Mouse (Mus musculus): ENCODE measurements around the gene Pcdh15.

Gene Pcdh15

DNA sequence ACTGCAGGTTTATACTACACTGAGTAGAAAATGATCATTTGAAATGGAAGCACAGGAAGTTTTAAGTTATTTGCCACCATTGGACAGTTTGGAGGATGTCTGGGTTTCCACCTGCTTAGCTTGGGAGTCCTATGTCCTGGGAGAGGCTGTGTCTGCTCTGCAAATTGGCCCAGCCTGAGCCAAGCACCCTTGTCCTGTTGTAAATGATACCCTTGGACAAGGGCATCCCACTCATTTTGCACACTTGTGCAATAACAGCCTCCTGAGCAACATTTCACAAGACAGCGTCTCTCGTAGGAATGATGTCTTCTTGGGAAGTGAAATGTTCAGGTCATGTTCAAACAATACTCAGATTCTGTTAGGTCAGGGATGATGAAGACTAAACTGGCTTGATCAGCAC lies 1456.2 kb downstream of the Pcdh15 start:
- DNase-seq (ENCODE audit: extremely low spot score), result no peak

GRCm38 (mm10) chr10:74569603-74570002 lies 1470.5 kb downstream of the Pcdh15 start:
- DNase-seq (ENCODE audit: extremely low spot score), result no peak

- no peak for DNase-seq (ENCODE audit: extremely low spot score)
These were observed 1480.8 kb downstream of the Pcdh15 start for GRCm38 (mm10) chr10:74579924-74580323.

DNA sequence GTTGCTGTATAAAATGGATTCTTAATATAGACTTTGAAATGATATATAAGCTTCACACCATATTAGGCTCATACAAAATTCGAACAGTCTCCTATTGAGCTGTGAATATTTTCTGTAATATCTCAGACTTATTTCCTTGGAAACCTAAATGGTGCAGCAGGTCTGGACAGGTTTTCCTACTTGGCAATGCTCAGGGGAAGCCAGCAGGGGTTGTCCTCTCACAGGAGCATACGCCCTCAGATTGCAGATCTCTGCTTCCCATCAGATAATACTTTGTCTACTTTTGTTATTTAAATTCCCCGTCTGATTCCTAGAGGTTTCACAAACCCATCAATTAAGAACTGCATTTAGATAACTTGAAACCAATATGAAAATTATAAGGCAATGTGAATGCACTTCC lies 1492.7 kb downstream of the Pcdh15 start:
- DNase-seq (ENCODE audit: extremely low spot score), result no peak

GRCm38 (mm10) chr10:74607683-74608082 lies 1508.5 kb downstream of the Pcdh15 start:
- no peak for DNase-seq (ENCODE audit: extremely low spot score)

DNA sequence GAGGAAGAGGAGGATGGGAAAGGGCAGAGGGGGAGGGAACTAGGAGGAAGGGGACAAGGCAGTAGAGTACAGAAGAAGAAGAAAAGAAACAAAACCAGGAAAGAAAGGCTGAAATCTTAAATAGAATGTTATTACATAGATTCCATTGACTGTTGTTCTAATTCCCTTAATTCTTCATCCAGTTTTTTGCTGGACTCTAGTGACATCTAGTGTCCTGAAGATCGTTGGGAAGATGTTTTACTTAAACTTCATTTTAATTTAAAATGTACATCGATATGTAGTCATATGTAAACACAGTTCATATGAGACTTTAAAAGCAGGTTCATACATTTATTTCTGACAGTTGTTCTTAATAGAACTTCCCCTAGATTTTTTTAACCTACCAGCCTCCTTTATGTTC lies 1522.7 kb downstream of the Pcdh15 start:
- DNase-seq (ENCODE audit: extremely low spot score), result no peak

DNA sequence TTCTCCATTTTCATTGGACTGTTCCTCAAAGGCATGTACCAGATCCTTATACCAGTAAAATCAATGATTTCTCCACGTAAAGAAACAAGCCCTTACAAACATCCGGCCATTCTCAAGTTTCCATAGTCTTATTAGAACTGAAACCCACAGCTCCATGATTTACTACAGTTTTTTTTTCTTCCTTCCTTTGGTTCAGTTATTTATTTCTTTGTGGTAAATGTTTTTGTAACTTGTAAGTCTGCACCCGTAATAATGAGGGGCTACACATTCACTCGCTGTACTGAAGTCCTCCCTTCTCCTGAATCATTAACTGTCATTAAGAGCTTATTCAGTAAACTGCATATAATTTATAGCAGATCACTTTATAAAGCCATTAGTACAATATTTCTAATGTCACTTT lies 1526.6 kb downstream of the Pcdh15 start:
- DNase-seq (ENCODE audit: extremely low spot score), result no peak

DNA sequence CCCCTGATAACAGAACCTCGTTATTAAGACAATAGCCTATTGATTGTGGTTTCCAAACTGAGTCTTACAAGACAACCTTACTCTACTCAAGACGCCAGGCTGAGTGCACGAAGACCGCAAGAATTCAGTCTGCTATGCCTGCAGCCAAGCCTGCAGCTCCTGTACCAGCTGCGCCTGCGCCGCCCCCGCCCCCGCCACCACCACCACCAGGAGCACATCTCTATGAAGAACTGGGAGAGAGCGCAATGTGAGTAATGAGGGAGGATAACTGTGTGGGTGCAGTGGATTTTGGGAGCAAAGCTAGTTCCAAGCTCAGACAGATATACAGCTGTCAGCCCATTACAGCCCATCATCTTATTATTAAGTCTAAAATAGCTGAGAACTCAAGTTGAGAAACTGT lies 1527.5 kb downstream of the Pcdh15 start:
- DNase-seq (ENCODE audit: extremely low spot score), result no peak

GRCm38 (mm10) chr10:74631314-74631713 lies 1532.2 kb downstream of the Pcdh15 start:
- no peak for DNase-seq (ENCODE audit: extremely low spot score)

DNA sequence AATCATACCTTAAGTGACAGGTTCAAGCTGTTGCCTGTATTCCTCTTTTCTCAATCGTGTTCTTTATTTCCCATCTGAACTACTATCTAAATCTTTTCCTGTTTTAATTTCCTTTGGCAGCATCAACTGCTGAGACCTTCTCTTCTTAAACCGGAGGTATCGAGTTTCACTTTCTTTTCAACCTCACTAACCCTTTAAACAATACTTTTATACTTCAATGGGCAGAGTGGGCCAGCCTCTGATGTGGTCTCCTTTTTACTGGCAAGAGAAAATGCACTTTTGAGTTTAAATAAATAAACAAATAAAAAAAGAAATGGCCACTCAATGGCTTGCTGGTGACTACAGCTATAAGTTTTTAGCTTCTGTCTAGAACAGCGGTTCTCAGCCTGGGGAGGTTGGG lies 1537.9 kb downstream of the Pcdh15 start:
- DNase-seq (ENCODE audit: extremely low spot score), result no peak

GRCm38 (mm10) chr10:74642125-74642524 lies 1543.0 kb downstream of the Pcdh15 start:
- no peak for DNase-seq (ENCODE audit: extremely low spot score)

GRCm38 (mm10) chr10:74663171-74663570 lies 1564.0 kb downstream of the Pcdh15 start:
- DNase-seq (ENCODE audit: extremely low spot score), result no peak

GRCm38 (mm10) chr10:74680016-74680491 lies 1580.9 kb downstream of the Pcdh15 start:
- peak; percentile 12 for DNase-seq (ENCODE audit: extremely low spot score)

GRCm38 (mm10) chr10:74680559-74680958 lies 1581.4 kb downstream of the Pcdh15 start:
- DNase-seq (ENCODE audit: extremely low spot score), result peak; percentile 16
